Mouse (Mus musculus): Measurements from ENCODE around the gene Aplnr. TPM values are rescaled to one million over a fixed set of nuclear protein-coding genes. Genes with fewer than 3 reads are reported as not detected.

Aplnr gene
- 2.1 and 3.6 TPM in 2 replicates for total RNA-seq (2023)

DNA sequence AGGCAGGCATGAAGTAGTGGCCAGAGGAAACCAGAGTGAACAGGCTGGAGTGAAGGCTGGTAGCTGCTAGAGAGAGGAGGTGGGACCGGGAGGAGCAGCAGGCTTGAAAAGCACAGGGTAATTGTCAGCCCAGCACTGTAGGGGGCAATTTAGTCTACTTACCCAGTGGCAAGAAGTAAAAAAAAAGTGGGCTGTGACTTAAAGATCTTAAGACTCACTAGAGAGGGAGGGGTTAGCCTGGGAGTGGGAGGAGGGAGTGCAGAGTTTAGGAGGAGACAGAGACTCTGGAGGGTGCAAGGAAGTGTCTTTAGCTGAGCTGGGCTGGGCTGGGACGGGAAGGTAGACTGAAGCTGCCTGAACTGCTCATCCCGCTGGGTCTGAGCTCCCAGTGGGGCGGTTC lies at the start of gene Aplnr:
Gene Aplnr (plus strand): TSS at position 137 of the 400 bp plus-strand sequence.

Other genes with a start within 250 kb of the Aplnr start
- gene Rtn4rl2, start 249.5 kb upstream of the Aplnr start, total RNA-seq (2023): not detected in 2 replicates
- 31.5 and 38.8 TPM in 2 replicates for gene Slc43a3, start 199.6 kb upstream of the Aplnr start, total RNA-seq (2023)
- gene Prg2, start 155.8 kb upstream of the Aplnr start, total RNA-seq (2023): 23.3 and 29.1 TPM in 2 replicates
- 0.69 and 1.8 TPM in 2 replicates for gene Prg3, start 148.0 kb upstream of the Aplnr start, total RNA-seq (2023)
- 74.8 and 88.8 TPM in 2 replicates for gene Ssrp1, start 99.0 kb upstream of the Aplnr start, total RNA-seq (2023)
- 0.41 TPM in 1 of 2 replicates, not detected in the other for gene P2rx3, start 98.8 kb upstream of the Aplnr start, total RNA-seq (2023)
- 9.2 and 14.0 TPM in 2 replicates for gene Tnks1bp1, start 88.2 kb upstream of the Aplnr start, total RNA-seq (2023)
- gene Lrrc55, start 61.0 kb downstream of the Aplnr start, total RNA-seq (2023): not detected in 2 replicates
- gene Olfr987, start 203.1 kb downstream of the Aplnr start, total RNA-seq (2023): not detected in 2 replicates
- not detected in 2 replicates for gene Olfr988, start 227.0 kb downstream of the Aplnr start, total RNA-seq (2023)

Data from neutrophil, adult 65 days (primary cell).